Mouse (Mus musculus) CH12.LX (cell line): ENCODE measurements around the gene Huwe1.

Experiments
- CHD2 ChIP-seq: IDR thresholded peaks from 2 replicates; pipeline ENCODE4 v1.6.1; 2011; ENCODE audit warnings: low read length, improper control_type of control experiment
- CTCF ChIP-seq, 2 experiments: IDR thresholded peaks in 1 of 2; conservative IDR thresholded peaks in 1 of 2; 2 replicates each; pipeline ENCODE4 v1.5.1; 2011 to 2012; ENCODE audit warnings: low read depth in 2 of 2, low read length in 2 of 2, improper control_type of control experiment in 1 of 2, inconsistent platforms in 1 of 2, mild to moderate bottlenecking in 1 of 2, moderate library complexity in 1 of 2
- ELF1 ChIP-seq: IDR thresholded peaks from 2 replicates; pipeline ENCODE4 v1.6.1; 2014; ENCODE audit warnings: low read depth, mild to moderate bottlenecking, inconsistent platforms, low read length, improper control_type of control experiment
- EP300 ChIP-seq: IDR thresholded peaks from 2 replicates; pipeline ENCODE4 v1.6.1; 2011; ENCODE audit warnings: low read length, improper control_type of control experiment
- MAFK ChIP-seq: IDR thresholded peaks from 2 replicates; pipeline ENCODE4 v1.6.1; 2011; ENCODE audit warnings: low read length, improper control_type of control experiment; ENCODE audit not compliant: insufficient replicate concordance
- MAZ ChIP-seq: IDR thresholded peaks from 2 replicates; pipeline ENCODE4 v1.6.1; 2012; ENCODE audit warnings: low read depth, mild to moderate bottlenecking, inconsistent platforms, low read length, improper control_type of control experiment, moderate library complexity
- MEF2A ChIP-seq: IDR thresholded peaks from 2 replicates; pipeline ENCODE4 v1.6.1; 2014; ENCODE audit warnings: low read depth, mild to moderate bottlenecking, inconsistent platforms, low read length, improper control_type of control experiment, borderline replicate concordance
- POLR2A ChIP-seq: IDR thresholded peaks from 2 replicates; pipeline ENCODE4 v1.6.1; 2011; ENCODE audit warnings: low read depth, mild to moderate bottlenecking, improper control_type of control experiment, low read length
- TCF12 ChIP-seq: IDR thresholded peaks from 2 replicates; pipeline ENCODE4 v1.6.1; 2014; ENCODE audit warnings: low read depth, mild to moderate bottlenecking, inconsistent platforms, low read length, improper control_type of control experiment
- UBTF ChIP-seq: IDR thresholded peaks from 2 replicates; pipeline ENCODE4 v1.6.1; 2012; ENCODE audit warnings: low read depth, mild to moderate bottlenecking, inconsistent platforms, low read length, improper control_type of control experiment, moderate library complexity
- USF1 ChIP-seq: IDR thresholded peaks from 2 replicates; pipeline ENCODE4 v1.6.1; 2014; ENCODE audit warnings: low read depth, mild to moderate bottlenecking, inconsistent platforms, low read length, improper control_type of control experiment

DNA sequence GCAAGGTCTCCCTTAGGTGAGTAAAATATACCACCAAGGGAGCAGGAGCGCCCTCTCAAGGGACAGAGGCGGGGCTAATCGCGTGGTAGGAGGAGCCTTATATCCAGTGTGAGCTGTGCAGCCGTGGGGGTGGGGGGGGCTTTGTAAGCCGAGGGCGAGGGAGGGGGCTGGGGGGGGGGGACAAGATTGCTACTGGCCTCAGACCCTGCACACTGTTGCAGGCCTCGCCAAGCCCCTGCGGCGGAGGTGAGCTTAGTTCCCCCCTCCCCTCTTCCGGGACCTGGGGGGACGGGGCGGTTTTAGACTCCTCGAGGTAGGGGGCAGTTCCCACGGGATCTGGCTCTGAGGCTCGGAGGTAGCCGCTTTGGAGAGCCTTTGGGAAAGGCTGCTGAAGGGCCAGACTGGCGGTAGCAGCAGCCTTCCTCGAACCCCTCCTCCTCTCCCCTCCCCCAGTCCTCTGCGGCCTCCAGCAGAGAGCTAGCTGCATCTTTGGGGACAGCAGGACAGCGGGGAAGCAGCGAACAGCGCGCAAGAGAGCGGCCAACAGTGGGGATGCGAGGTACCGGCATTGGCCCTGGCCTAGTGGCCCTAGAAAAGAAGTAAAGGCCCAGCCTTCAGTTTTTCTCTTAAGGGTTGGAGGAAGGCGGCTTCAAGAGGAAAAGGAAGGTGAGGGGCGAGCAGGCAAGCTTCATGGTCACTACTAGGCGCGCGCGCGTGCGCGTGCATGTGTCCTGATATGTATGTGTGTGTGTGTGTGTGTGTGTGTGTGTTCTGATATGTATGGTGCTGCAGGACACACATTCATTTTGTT lies at the start of gene Huwe1:
- TF ChIP-seq UBTF (no peak), CTCF (conservative IDR thresholded peaks at IDR 0.05 in 1 of 2, IDR thresholded peaks at IDR 0.05 in 1 of 2; ENCODE audit: low read depth in 2 of 2, low read length in 2 of 2) (peak in 1 of 2 experiments; percentile 17; a peak in 1 of 4 replicates), MEF2A (no peak; the same call in 1 of the 2 replicates), MAZ (0 out of 2 replicates have a peak, but pooled peaks have one; percentile 27), USF1 (no peak), EP300 (no peak), MAFK (no peak), ELF1 (no peak), TCF12 (0 out of 2 replicates have a peak, but pooled peaks have one; percentile 12), CHD2 (peak; percentile 86), POLR2A (no peak; the same call in 1 of the 2 replicates)
